Mouse (Mus musculus) frontal cortex, adult (tissue): ENCODE measurements around the gene Gm20481.
A peak's percentile ranks its signal among the peaks of the same experiment; 100 is the strongest.
"Not testable (repeated sequence)": the region's sequence is repeated elsewhere in the genome, so short reads cannot be mapped to it uniquely, and the experiment has no call there.

Experiments
- ATAC-seq: cut with Nextera tagmentation; 2 replicates; pipeline ENCODE4 v1.9.2; 2017; ENCODE audit warnings: mild to moderate bottlenecking, moderate library complexity, mixed read lengths; ENCODE audit not compliant: low TSS enrichment

Gm20481 gene

GRCm38 (mm10) chr17:34951636-34952377 is 17.9 kb upstream of the Gm20481 start:
- peak; percentile 66 for ATAC-seq

DNA sequence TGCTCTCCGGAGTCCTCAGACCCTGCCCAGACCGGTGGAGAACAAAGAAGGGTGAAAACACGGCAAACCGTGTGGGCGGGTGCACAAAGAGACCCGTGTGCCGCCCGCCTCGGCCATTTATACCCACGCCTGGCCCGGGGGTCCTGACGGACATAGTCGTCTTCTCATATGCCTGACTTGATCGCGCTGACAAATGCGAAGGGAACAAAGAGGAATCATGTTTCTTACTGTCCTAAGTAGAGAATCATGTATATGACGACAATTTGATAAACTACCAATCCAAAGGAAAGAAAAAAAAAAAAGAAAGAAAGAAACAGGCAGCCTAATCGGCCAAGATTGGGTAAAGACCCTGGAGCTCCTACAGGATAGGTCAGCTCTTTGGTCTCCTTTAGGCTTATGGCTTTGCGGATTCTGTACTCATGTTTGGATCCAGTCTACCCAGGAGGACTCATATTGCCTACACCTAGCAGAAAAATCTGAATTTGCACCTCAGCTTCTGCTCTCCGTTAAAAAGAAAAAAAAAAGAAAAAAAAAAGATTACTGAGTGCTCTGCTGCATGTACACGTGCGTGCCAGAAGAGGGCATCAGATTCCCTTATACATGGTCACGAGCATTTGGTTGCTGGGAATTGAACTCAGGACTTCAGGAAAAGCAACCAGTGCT is 17.2 kb upstream of the Gm20481 start:
- ATAC-seq = peak; percentile 68

DNA sequence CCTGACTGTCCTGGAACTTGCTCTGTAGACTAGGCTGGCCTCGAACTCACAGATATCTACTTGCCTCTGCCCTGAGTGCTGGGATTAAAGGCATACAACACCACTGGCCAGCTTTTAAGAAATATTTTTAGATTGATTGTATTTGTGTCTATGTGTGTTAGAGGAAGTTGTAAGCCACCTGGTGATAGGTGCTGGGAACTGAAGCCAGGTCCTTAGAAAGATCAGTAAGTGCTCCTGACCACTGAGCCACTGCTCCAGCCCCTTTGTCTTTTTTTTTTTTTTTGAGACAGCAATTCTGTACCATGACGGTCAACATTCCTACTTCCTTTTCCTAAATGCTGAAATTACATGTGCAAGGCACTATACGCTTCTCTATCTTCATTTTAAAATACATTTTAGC is 16.5 kb upstream of the Gm20481 start:
- no peak for ATAC-seq

- no peak for ATAC-seq
Observed at GRCm38 (mm10) chr17:34953904-34954303, 15.8 kb upstream of the Gm20481 start.

DNA sequence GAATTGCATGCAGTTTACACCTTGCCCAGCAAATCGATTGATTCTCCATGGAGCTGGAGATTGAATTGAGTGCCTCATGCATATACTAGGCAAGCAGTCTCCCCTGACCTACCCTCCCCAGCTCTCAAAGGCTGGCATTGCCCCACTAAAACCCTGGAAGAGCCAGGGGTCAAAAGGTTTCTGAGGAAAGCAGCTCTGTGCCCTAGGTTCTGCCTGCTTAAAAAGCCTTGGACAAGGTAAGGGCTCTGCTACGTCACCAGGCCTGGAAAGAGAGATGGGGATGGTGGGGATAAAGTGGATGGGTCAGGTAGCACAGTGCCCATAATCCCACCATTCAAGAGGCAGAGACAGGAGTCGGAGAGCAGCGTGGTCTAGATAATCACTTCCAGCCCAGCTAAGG is 14.9 kb upstream of the Gm20481 start:
- no peak for ATAC-seq

- no peak for ATAC-seq
Observed at GRCm38 (mm10) chr17:34955884-34956283, 13.8 kb upstream of the Gm20481 start.

GRCm38 (mm10) chr17:34956340-34956739 is 13.4 kb upstream of the Gm20481 start:
- ATAC-seq = no peak

DNA sequence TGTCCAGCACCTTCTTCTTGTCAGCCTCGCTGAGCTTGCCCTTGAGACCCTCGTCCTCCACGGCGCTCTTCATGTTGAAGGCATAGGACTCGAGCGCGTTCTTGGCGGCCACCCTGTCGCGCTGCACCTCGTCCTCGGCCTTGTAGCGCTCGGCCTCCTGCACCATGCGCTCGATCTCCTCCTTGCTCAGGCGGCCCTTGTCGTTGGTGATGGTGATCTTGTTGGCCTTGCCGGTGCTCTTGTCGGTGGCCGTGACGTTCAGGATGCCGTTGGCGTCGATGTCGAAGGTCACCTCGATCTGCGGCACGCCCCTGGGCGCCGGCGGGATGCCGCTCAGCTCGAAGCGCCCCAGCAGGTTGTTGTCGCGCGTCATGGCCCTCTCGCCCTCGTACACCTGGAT is 12.4 kb upstream of the Gm20481 start:
- not testable (repeated sequence) for ATAC-seq

DNA sequence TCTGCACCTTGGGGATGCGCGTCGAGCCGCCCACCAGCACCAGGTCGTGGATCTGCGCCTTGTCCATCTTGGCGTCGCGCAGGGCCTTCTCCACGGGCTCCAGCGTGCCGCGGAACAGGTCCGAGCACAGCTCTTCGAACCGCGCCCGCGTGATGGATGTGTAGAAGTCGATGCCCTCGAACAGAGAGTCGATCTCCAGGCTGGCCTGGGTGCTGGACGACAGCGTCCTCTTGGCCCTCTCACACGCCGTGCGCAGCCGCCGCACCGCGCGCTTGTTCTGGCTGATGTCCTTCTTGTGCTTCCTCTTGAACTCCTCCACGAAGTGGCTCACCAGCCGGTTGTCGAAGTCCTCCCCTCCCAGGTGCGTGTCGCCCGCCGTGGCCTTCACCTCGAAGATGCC is 11.7 kb upstream of the Gm20481 start:
- ATAC-seq = not testable (repeated sequence)

DNA sequence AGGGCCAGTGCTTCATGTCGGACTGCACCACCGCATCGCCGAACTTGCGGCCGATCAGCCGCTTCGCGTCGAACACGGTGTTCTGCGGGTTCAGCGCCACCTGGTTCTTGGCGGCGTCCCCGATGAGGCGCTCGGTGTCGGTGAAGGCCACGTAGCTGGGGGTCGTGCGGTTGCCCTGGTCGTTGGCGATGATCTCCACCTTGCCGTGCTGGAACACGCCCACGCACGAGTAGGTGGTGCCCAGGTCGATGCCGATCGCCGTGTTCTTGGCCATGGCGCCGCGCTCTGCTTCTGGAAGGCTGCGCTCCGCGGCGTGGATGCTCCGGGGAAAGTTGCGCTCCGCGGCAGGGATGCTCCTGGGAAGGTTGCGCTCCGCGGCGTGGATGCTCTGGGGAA is 11.0 kb upstream of the Gm20481 start:
- ATAC-seq = not testable (repeated sequence)

DNA sequence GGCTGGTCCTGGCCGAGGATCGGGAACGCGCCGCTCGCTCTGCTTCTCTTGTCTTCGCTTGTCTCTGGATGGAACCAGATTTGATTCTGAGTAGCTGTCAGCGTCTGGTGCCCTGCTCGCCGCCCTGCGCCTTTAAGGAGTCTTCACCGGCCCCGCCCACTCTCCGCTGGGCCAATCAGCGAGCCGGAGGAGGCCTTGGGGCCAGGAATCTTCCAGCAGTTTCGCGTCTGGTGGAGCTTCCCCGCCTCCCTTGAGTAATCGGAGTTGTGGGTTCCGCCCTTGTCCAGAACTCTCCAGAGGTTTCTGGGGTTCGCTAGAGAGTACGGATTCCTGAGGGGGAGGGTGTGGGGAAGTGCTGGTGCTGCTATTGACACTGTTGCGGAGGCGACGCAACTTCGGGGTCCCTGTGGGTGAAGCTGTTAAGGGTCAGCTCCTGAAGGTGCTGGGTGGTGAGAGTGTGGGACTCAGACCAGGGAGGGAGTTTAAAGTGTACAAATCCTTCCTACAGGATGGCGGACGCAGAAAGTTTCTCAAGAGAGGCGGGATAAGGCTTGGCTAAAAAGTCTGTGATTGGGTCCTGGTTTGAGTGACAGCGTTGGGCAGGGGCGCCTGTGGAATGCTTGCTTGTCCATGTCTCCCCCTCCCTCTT is 10.5 kb upstream of the Gm20481 start, which contains the start of gene Hspa1b:
Hspa1b (minus strand) TSS at position 109 of the 649 bp plus-strand sequence.
- peak; percentile 87 for ATAC-seq

DNA sequence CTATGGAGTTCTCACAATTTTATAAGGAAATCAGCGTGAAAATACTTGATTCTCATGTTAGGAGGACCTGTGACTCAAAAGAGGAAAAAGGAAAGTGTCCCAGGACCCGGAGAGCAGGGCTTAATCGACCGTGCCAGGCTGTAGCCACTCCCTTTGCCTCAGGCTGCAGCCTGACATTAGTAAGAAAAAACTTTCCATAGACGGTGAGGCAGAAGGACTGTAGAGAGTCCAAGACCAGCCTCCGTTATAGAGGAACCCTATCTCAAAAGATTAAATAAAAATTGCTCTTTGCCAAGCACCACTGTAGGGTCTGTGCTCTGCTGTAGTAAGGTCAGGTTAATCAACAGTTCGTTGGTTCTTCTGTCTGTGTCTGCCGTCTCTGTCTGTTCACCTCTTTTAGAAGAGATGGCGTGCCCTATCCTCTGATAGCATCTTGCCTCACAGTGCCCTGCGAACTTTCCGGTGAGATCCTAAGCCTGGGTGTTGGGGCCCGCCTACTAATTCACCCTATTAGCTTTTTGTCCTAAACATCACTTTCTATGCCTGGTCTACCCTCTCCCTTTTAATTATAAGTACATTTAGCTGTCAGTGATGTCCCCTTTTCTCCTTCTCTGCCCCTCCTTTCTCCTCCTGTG is 9.7 kb upstream of the Gm20481 start:
- no peak for ATAC-seq

GRCm38 (mm10) chr17:34960702-34961493 is 8.8 kb upstream of the Gm20481 start:
- ATAC-seq = no peak

GRCm38 (mm10) chr17:34962125-34962524 is 7.6 kb upstream of the Gm20481 start:
- no peak for ATAC-seq

DNA sequence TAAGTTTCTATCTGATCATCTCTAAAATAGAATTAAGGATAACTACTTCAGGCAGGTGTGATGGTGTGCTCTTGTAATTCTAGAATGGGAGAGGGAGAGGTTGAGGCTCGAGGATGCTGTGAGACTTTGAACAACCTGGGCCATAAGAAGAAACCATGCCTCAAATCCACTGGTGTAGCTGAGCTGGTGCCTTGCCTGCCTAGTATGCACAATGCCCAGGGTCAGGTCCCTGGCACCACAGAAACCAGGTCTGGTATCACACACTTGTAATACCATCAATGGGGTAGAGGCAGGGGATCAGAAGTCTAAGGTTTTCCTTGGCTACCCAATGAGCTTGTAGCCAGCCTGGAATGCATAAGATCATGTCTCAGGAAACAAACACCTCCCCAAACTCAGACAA is 6.9 kb upstream of the Gm20481 start:
- ATAC-seq = no peak

- no peak for ATAC-seq
Observed at GRCm38 (mm10) chr17:34964640-34965049, 5.1 kb upstream of the Gm20481 start.

DNA sequence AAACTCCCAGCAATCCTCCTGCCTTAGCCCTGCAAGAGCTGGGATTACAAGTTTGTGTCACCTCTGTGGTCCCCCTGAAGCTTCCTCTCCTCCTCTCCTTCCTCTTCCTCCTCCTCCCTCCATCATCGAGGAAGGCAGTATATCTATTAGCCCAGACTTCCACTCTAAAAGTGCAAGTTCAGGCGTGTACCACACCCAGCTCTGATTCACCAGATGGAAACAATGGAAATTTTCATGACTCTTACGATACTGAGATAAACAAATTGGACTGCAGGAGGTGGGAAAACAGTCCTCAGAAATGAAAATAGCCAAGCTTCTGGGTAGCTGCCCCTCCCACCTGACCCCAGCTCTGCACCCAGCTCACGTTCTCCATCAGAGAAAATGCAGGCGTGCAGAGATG is 4.1 kb upstream of the Gm20481 start:
- ATAC-seq = no peak

- ATAC-seq = not testable (repeated sequence)
Observed at GRCm38 (mm10) chr17:34970850-34971249, 1.1 kb downstream of the Gm20481 start.

DNA sequence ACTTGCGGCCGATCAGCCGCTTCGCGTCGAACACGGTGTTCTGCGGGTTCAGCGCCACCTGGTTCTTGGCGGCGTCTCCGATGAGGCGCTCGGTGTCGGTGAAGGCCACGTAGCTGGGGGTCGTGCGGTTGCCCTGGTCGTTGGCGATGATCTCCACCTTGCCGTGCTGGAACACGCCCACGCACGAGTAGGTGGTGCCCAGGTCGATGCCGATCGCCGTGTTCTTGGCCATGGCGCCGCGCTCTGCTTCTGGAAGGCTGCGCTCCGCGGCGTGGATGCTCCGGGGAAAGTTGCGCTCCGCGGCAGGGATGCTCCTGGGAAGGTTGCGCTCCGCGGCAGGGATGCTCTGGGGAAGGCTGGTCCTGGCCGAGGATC is 2.0 kb downstream of the Gm20481 start:
- not testable (repeated sequence) for ATAC-seq

- ATAC-seq = peak; percentile 93
Observed at GRCm38 (mm10) chr17:34972069-34972749, 2.5 kb downstream of the Gm20481 start, which contains the start of the genes Hspa1a and Hspa1l. Gene Hspa1a, minus strand, starts transcription at chr17:34972156. Gene Hspa1l, plus strand, starts transcription at chr17:34972703.
